Mouse (Mus musculus): ENCODE data around the gene Npas3.

GRCm38 (mm10) chr12:54105531-54105930, 857.1 kb downstream of the Npas3 start:
- peak; percentile 66 for TF ChIP-seq CTCF (IDR thresholded peaks at IDR 0.05)
- TF ChIP-seq POLR2A (IDR thresholded peaks at IDR 0.05; ENCODE audit: insufficient read depth, low read depth, low read length): no peak

All from heart, adult 2 months (tissue).